Mouse (Mus musculus) liver, embryonic 12.5 days (tissue): ENCODE measurements around the gene Disp3. TPM values are rescaled to one million over a fixed set of nuclear protein-coding genes. Genes with fewer than 3 reads are reported as not detected.

Experiments used
- ATAC-seq: fragments of 200-750 bp; cut with Nextera tagmentation; 2 replicates; pipeline ENCODE4 v1.8.0; 2017; ENCODE audit warnings: moderate number of reproducible peaks, mild to moderate bottlenecking, moderate library complexity
- H3K27ac ChIP-seq: fragments of 300-500 bp; sonication (generic); 2 replicates; pipeline ENCODE4 v1.5.1; 2016; ENCODE audit warnings: mild to moderate bottlenecking
- H3K27me3 ChIP-seq: fragments of 300-500 bp; sonication (generic); replicated peaks from 2 replicates; pipeline ENCODE4 v1.6.1; 2016; ENCODE audit warnings: mild to moderate bottlenecking, moderate library complexity
- H3K36me3 ChIP-seq: fragments of 300-500 bp; sonication (generic); 2 replicates; pipeline ENCODE4 v1.6.1; 2016; ENCODE audit warnings: mild to moderate bottlenecking, moderate library complexity
- H3K4me1 ChIP-seq: fragments of 300-500 bp; sonication (generic); 2 replicates; pipeline ENCODE4 v1.6.1; 2016
- H3K4me2 ChIP-seq: fragments of 300-500 bp; sonication (generic); 2 replicates; pipeline ENCODE4 v1.6.1; 2016; ENCODE audit warnings: mild to moderate bottlenecking, moderate library complexity
- H3K4me3 ChIP-seq: fragments of 300-500 bp; sonication (generic); 2 replicates; pipeline ENCODE4 v1.5.1; 2016; ENCODE audit warnings: mild to moderate bottlenecking, moderate library complexity
- H3K9ac ChIP-seq: fragments of 300-500 bp; sonication (generic); 2 replicates; pipeline ENCODE4 v1.6.1; 2016; ENCODE audit warnings: mild to moderate bottlenecking, moderate library complexity
- H3K9me3 ChIP-seq: fragments of 300-500 bp; sonication (generic); replicated peaks from 2 replicates; pipeline ENCODE4 v1.6.1; 2016; ENCODE audit warnings: mild to moderate bottlenecking, moderate library complexity
- WGBS: fragments of 180-500 bp; shearing (Covaris S2); methylation state at CpG from one replicate; pipeline ENCODE4 v1.1.7; 2016; ENCODE audit not compliant: insufficient replicate concordance; 5-methylcytosine and 5-hydroxymethylcytosine counted together
- polyA plus RNA-seq: library from polyadenylated mRNA; unstranded; fragments of >200 nt; fragmentation: Nextera tagmentation; extraction: Ambion mirVana; gene quantifications from 2 replicates; pipeline ENCODE4 v1.2.1, GENCODE M21; 2016

Disp3 gene
- polyA plus RNA-seq, 1 experiment from 2014 or later: 0.11 TPM

DNA sequence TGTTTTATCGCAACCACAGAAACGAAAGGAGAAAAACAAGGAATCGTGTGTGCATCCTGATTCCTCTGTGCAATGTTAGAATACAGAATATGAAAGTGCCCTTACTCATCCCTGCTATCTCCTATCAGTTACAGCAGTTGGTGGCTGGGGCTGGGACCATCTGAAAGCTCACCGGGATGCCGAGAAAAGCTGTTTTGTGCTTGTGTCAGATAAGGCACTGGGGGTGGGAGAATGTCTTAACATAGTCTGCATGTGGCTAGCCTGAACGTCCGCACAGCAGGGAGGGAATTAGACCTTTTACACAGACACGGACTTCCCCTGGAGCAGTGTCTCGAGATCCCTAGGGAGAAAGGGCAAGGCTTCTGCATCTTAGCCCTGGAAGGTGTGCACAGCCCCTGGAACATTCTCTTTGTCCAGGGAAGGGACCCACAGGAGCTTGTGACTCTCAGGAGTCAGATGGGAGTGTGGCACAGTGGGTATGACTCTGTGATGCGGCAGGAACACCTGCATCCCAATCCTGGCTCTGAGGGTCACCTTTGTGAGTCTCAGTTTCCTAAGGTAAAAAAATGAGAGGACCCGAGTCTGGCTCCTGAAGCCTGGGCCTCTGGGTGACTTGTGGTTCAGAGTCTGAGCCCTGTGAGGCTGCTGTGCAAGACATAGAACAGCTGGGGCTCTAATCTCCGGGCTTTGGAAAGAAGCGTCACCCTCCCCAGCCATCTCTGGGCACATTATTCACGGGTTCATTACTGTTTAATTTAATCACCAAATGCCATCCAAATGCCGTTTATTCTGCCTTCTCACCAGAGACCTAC lies 83.5 kb downstream of the Disp3 start:
- H3K9me3 ChIP-seq: no peaks in the 10 kb centered on the region
- peak overlapping the region; percentile 72 for H3K4me2 ChIP-seq
- H3K4me1 ChIP-seq: peaks cover 65% of the 10 kb centered on the region
- H3K4me3 ChIP-seq: peak overlapping the region; percentile 41
- peak overlapping the region; percentile 71 for H3K9ac ChIP-seq
- 25% methylated on average over 15 of the region's 15 CpGs for WGBS
- no peaks in the 10 kb centered on the region for H3K36me3 ChIP-seq
- peaks cover 34% of the 10 kb centered on the region for H3K27me3 ChIP-seq
- peak; percentile 98 for ATAC-seq
- peak overlapping the region; percentile 97 for H3K27ac ChIP-seq

DNA sequence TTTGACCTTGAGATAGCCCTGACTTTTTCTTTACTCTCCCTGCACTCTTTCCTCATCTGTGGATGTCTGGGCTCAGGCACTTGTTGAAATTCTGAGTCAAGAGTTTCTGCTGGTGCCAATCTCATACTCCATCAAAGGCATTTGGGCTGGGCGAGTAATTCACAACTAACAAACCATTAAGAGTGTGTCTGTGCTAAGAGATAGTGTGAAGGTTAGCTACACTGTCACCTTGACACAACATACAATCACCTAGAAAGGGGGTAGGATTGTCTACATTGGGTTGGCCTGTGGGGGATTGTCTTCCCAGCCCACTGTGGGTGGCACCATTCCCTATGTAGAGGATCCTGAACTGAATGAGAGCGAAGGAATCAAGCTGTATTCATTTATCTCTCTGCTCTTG lies 84.2 kb downstream of the Disp3 start:
- Histone ChIP-seq H3K4me2 (peak overlapping the region; percentile 72), H3K27ac (peak overlapping the region; percentile 97), H3K27me3 (peaks cover 35% of the 10 kb centered on the region), H3K9me3 (no peaks in the 10 kb centered on the region), H3K4me3 (peak overlapping the region; percentile 41), H3K36me3 (no peaks in the 10 kb centered on the region), H3K9ac (peak overlapping the region; percentile 40; the same call in 1 of the 2 replicates), H3K4me1 (peaks cover 65% of the 10 kb centered on the region)
- WGBS: 40% methylated on average over 2 of the region's 2 CpGs
- peak; percentile 56 for ATAC-seq

DNA sequence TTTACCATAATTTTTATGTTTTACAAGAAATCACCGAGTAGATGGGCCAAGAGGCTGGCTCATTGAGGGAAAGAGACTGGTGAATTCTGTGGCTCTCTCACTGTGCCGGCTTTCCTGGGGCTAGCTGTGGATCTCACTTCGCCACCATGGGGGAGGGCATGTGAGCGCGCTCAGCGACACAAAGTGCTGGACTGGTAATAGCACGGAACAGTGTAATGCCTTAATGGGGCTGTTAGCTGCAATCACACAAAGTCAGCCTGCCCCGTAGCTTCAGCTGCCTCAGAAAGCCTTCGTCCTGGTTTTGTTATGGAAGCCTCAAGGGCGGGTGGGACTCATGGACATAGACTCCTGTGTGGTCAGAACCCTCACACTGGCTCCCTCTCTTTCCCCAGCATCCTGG lies 89.0 kb downstream of the Disp3 start:
- H3K4me2 ChIP-seq: no peak overlapping the region
- peaks cover 64% of the 10 kb centered on the region for H3K27me3 ChIP-seq
- ATAC-seq: no peak
- peaks cover 43% of the 10 kb centered on the region for H3K4me1 ChIP-seq
- 55% methylated on average over 10 of the region's 10 CpGs for WGBS
- H3K27ac ChIP-seq: no peak overlapping the region
- H3K9me3 ChIP-seq: no peaks in the 10 kb centered on the region
- no peak overlapping the region for H3K4me3 ChIP-seq
- H3K9ac ChIP-seq: no peak overlapping the region
- no peaks in the 10 kb centered on the region for H3K36me3 ChIP-seq

DNA sequence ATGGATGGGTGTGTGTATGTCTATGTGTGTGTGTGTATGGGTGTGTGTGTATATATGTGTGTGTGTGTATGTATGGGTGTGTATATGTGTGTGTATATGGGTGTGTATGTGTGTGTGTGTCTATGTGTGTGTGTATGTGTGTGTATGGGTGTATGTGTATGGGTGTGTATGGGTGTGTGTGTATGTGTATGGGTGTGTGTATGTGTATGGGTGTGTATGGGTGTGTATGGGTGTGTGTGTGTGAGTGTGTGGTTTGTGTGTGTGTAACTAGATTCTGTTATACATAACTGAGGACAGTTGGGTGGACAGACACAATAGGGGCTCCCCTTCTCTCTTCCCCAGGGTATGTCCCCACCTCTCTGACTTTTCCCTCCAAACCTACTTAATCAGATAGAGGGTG lies 93.4 kb downstream of the Disp3 start:
- Histone ChIP-seq H3K4me3 (no peak overlapping the region), H3K27me3 (peaks cover 65% of the 10 kb centered on the region)
- peak; percentile 56 for ATAC-seq

DNA sequence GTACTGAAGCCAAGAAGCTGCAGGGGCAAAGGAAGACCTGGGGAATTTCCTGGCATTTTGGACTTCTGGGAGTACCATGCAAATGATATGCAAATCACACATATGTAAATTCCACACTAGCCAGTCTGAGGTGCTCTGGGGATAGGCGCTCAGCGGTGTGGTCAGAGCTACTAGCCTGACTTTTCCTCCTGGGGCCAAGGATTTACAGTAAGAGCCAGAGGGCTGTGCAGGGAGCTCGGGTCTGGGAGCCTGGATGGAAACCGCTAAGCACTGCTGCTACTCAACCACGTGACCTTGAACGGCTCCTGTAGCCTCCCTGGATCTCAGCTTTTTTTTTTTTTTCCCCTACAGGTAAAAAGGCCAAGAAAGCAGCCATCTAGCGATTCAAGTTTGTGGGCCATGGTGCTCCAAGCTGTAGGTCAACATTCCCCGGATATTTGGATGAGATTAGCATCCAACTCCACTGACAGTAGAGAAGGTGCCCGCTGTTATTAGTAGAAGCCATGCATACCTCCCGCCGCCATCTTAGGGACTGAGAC lies 95.0 kb downstream of the Disp3 start:
- no peak overlapping the region for H3K4me2 ChIP-seq
- ATAC-seq: no peak
- 34% methylated on average over 11 of the region's 11 CpGs for WGBS
- H3K9ac ChIP-seq: no peak overlapping the region
- no peaks in the 10 kb centered on the region for H3K36me3 ChIP-seq
- H3K9me3 ChIP-seq: no peaks in the 10 kb centered on the region
- no peak overlapping the region for H3K4me3 ChIP-seq
- peaks cover 53% of the 10 kb centered on the region for H3K27me3 ChIP-seq
- no peak overlapping the region for H3K27ac ChIP-seq
- H3K4me1 ChIP-seq: peaks cover 41% of the 10 kb centered on the region

More for the DNA sequence above, 93.4 kb downstream of the Disp3 start:
- no peak overlapping the region for H3K9ac ChIP-seq
- H3K4me1 ChIP-seq: peaks cover 33% of the 10 kb centered on the region
- no peak overlapping the region for H3K27ac ChIP-seq
- no peaks in the 10 kb centered on the region for H3K36me3 ChIP-seq
- H3K9me3 ChIP-seq: no peaks in the 10 kb centered on the region
- no peak overlapping the region for H3K4me2 ChIP-seq

Other genes starting within 250 kb of the Disp3 start
- 2.1 and 2.4 TPM in 2 replicates for gene Clcn6, start 249.1 kb downstream of the Disp3 start, polyA plus RNA-seq
- 14.0 and 14.7 TPM in 2 replicates for gene Mthfr, start 248.9 kb downstream of the Disp3 start, polyA plus RNA-seq
- gene Agtrap, start 199.9 kb downstream of the Disp3 start, polyA plus RNA-seq: 12.3 and 12.5 TPM in 2 replicates
- 24.2 and 25.5 TPM in 2 replicates for gene Mad2l2, start 157.6 kb downstream of the Disp3 start, polyA plus RNA-seq
- 0.08 TPM in 2 replicates for gene Draxin, start 157.3 kb downstream of the Disp3 start, polyA plus RNA-seq
- gene Fbxo6, start 135.8 kb downstream of the Disp3 start, polyA plus RNA-seq: 20.5 and 28.7 TPM in 2 replicates
- 1.6 and 1.7 TPM in 2 replicates for gene Fbxo44, start 127.5 kb downstream of the Disp3 start, polyA plus RNA-seq
- gene Fbxo2, start 127.3 kb downstream of the Disp3 start, polyA plus RNA-seq: 0.43 and 0.50 TPM in 2 replicates
- 18.3 and 18.4 TPM in 2 replicates for gene Ubiad1, start 156.8 kb upstream of the Disp3 start, polyA plus RNA-seq
- 13.1 and 13.5 TPM in 2 replicates for gene Mtor, start 160.6 kb upstream of the Disp3 start, polyA plus RNA-seq
- 0.29 and 0.37 TPM in 2 replicates for gene Angptl7, start 212.5 kb upstream of the Disp3 start, polyA plus RNA-seq